Mouse (Mus musculus) intestine, embryonic 16.5 days (tissue): ENCODE measurements around the gene Insig1. TPM values are rescaled to one million over a fixed set of nuclear protein-coding genes. Genes with fewer than 3 reads are reported as not detected.

Experiments
- ATAC-seq: fragments of 200-750 bp; cut with Nextera tagmentation; 2 replicates; pipeline ENCODE4 v1.8.0; 2017; ENCODE audit warnings: moderate TSS enrichment, moderate library complexity
- H3K27ac ChIP-seq: fragments of 300-500 bp; sonication (generic); 2 replicates; pipeline ENCODE4 v1.5.1; 2014; ENCODE audit warnings: mild to moderate bottlenecking, low read length
- H3K27me3 ChIP-seq: fragments of 300-500 bp; sonication (generic); replicated peaks from 2 replicates; pipeline ENCODE4 v1.6.1; 2014; ENCODE audit warnings: low read length, control low read depth, mixed read lengths; ENCODE audit not compliant: control insufficient read depth, insufficient read depth
- H3K36me3 ChIP-seq: fragments of 300-500 bp; sonication (generic); 2 replicates; pipeline ENCODE4 v1.6.1; 2014; ENCODE audit warnings: low read length, control low read depth; ENCODE audit not compliant: control insufficient read depth, insufficient read depth
- H3K4me1 ChIP-seq: fragments of 300-500 bp; sonication (generic); 2 replicates; pipeline ENCODE4 v1.6.1; 2014; ENCODE audit warnings: low read length, control low read depth, mixed read lengths; ENCODE audit not compliant: control insufficient read depth, insufficient read depth
- H3K4me2 ChIP-seq: fragments of 300-500 bp; sonication (generic); 2 replicates; pipeline ENCODE4 v1.6.1; 2014; ENCODE audit warnings: low read depth, low read length, control low read depth
- H3K4me3 ChIP-seq: fragments of 300-500 bp; sonication (generic); 2 replicates; pipeline ENCODE4 v1.5.1; 2014; ENCODE audit warnings: mild to moderate bottlenecking, low read length
- H3K9ac ChIP-seq: fragments of 300-500 bp; sonication (generic); 2 replicates; pipeline ENCODE4 v1.6.1; 2014; ENCODE audit warnings: low read depth, low read length
- H3K9me3 ChIP-seq: fragments of 300-500 bp; sonication (generic); 2 replicates; pipeline ENCODE4 v1.6.1; 2016; ENCODE audit warnings: low read length, control low read depth; ENCODE audit not compliant: control insufficient read depth
- WGBS: fragments of 180-500 bp; shearing (Covaris S2); extraction: QIAGEN DNeasy Blood & Tissue Kit; methylation state at CpG from one replicate; pipeline ENCODE4 v1.1.7; 2014; 5-methylcytosine and 5-hydroxymethylcytosine counted together
- polyA plus RNA-seq: library from polyadenylated mRNA; unstranded; fragments of >200 nt; fragmentation: Nextera tagmentation; extraction: Ambion mirVana; gene quantifications from 2 replicates; pipeline ENCODE4 v1.2.1, GENCODE M21; 2015

The Insig1 gene
- polyA plus RNA-seq, 1 experiment from 2014 or later: 255 TPM

DNA sequence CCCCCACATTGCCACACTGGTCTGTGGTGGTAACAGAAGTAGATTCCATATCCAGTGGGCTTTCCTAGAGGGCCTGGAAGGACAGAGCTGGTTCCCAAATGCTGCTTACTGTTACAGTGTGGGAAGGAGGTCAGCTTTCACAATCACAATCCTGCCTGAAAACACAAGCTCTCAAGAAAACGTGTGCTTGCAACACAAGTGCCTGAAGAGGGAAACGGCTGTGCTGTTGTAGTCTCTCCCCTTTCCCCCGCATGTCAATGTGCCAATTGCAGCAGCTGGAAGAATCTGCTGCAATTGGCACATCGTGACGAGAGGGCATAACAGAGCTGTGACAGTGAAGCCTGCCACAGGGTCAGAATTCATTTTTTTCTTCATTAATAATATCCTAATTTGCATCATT lies 33.5 kb upstream of the Insig1 start:
- H3K4me2 ChIP-seq: no peak overlapping the region
- WGBS: 30% methylated on average over 5 of the region's 5 CpGs
- H3K4me3 ChIP-seq: no peak overlapping the region
- no peak overlapping the region for H3K9ac ChIP-seq
- H3K27me3 ChIP-seq: no peaks in the 10 kb centered on the region
- no peaks in the 10 kb centered on the region for H3K36me3 ChIP-seq
- no peak for ATAC-seq
- H3K4me1 ChIP-seq: peaks cover 20% of the 10 kb centered on the region
- H3K27ac ChIP-seq: peak overlapping the region; percentile 43
- H3K9me3 ChIP-seq: no peaks in the 10 kb centered on the region

GRCm38 (mm10) chr5:28038115-28038514 lies 33.0 kb upstream of the Insig1 start:
- Histone ChIP-seq H3K4me1 (peaks cover 22% of the 10 kb centered on the region), H3K27me3 (no peaks in the 10 kb centered on the region), H3K36me3 (no peaks in the 10 kb centered on the region), H3K9me3 (no peaks in the 10 kb centered on the region), H3K9ac (no peak overlapping the region), H3K27ac (no peak overlapping the region), H3K4me3 (no peak overlapping the region), H3K4me2 (no peak overlapping the region)
- WGBS: 11% methylated on average over 2 of the region's 2 CpGs
- ATAC-seq: peak; percentile 45

DNA sequence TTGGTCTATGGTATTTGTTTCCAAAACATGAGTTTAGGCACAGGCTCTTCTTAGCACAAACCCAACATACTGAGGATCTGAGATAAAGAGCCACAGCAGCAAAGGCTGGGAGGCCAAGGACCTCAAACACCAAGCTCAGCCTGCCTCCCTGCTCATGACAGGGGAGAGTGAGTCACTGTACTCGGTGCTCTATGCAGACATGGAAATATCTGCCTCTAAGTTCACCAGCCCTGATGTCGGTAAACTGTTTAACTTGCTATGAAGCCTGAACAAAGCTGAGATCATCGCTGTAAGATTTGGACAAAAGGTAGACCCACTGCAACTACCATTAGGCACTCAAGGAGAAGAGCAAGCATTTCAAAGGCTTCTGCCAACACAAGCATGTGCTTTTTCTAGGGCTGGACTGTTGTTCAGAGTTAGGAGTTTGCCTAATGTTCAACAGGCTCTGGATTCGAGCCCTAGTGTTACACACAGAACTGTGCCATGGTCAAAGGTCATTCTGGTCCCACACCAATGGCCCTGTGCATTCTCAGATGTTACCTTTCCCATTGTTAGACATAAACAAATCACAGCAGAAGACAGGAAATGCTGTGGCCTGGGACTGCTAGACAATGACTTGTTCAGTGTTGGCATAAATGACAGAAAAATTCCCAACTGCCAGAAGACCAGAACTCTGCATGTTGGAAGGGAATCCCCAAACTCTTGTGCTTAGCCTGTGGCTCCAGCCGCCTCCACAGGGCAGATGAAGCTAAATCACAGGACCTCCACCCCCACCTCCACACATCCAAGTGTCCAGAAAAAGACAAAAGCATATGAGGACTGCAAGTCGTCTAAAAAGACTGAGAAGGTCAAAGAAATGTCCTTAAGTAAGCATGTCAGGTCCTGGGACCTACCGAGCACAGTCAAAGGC lies 31.2 kb upstream of the Insig1 start:
- Histone ChIP-seq H3K4me1 (peaks cover 22% of the 10 kb centered on the region), H3K27ac (no peak overlapping the region), H3K27me3 (no peaks in the 10 kb centered on the region), H3K9me3 (no peaks in the 10 kb centered on the region), H3K9ac (no peak overlapping the region), H3K4me3 (no peak overlapping the region), H3K36me3 (no peaks in the 10 kb centered on the region), H3K4me2 (no peak overlapping the region)
- no peak for ATAC-seq
- 78% methylated on average over 7 of the region's 7 CpGs for WGBS

DNA sequence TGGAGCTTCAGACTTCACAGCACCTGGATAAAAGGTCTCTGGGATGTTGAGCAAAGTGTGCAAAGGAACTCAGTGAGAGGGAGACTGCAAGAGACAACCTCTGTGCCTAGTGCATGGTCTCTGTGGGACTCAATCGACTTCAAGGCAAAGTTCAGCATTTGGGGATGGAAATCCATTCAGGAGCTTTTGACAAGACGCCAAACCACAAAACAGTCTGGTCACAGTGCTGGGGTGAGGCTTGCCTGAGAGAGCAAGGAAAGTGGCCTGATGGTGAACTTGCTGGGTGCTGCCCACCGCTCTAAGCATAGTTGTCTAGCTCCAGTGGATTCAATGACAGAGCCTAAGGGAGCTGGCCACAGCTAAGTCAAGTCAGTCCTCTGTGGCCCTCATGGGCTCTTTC lies 30.4 kb upstream of the Insig1 start:
- H3K9me3 ChIP-seq: no peaks in the 10 kb centered on the region
- H3K4me1 ChIP-seq: peaks cover 22% of the 10 kb centered on the region
- no peak overlapping the region for H3K4me3 ChIP-seq
- H3K27me3 ChIP-seq: no peaks in the 10 kb centered on the region
- H3K4me2 ChIP-seq: no peak overlapping the region
- no peak overlapping the region for H3K9ac ChIP-seq
- no peak for ATAC-seq
- H3K27ac ChIP-seq: no peak overlapping the region
- WGBS: 91% methylated on average over 3 of the region's 3 CpGs
- no peaks in the 10 kb centered on the region for H3K36me3 ChIP-seq

DNA sequence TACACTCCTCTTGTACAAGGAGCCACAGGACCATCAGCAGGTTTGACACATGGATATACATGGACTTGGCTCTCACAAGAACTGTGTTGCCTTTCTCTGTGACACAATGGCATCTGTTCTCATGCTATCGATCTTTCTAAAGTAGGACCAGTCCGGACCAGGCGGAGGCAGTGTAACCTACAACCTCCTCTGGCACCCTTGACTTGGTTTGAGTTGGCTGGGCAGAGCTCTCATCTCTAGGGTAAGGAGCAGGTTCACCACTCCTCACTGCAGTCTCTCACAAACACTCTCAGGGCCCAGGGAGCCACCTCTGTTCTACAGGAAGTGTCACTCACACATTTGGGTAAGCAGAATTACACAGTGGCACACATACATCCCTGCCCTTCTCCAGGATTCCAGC lies 29.1 kb upstream of the Insig1 start:
- H3K9ac ChIP-seq: no peak overlapping the region
- no peaks in the 10 kb centered on the region for H3K27me3 ChIP-seq
- peaks cover 17% of the 10 kb centered on the region for H3K4me1 ChIP-seq
- H3K4me2 ChIP-seq: no peak overlapping the region
- no peak overlapping the region for H3K27ac ChIP-seq
- H3K4me3 ChIP-seq: no peak overlapping the region
- no peak for ATAC-seq
- no peaks in the 10 kb centered on the region for H3K9me3 ChIP-seq
- no peaks in the 10 kb centered on the region for H3K36me3 ChIP-seq
- WGBS: 93% methylated on average over 3 of the region's 3 CpGs

DNA sequence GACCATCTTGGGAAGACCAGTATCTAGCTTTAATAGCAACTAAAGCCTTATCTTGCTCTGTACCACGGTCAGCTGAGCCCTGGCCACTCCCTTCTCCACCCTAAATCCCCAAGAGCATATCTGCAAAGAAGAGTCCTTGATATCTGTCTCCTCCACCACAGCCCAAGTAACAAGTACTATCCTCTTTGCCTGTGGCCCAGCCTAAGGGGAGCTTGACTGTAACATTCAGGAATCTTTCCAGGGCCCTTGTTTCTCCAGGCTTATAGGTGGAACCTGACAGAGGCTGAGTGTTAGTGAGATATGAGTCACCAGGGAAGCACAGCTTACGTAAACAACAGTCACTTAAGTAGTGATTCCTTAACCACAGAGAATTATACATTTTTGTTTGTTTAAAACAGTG lies 28.4 kb upstream of the Insig1 start:
- no peak overlapping the region for H3K4me2 ChIP-seq
- no peak overlapping the region for H3K27ac ChIP-seq
- H3K9ac ChIP-seq: no peak overlapping the region
- no peaks in the 10 kb centered on the region for H3K36me3 ChIP-seq
- 31% methylated on average over 2 of the region's 2 CpGs for WGBS
- no peaks in the 10 kb centered on the region for H3K9me3 ChIP-seq
- H3K4me3 ChIP-seq: no peak overlapping the region
- ATAC-seq: peak; percentile 64
- peaks cover 11% of the 10 kb centered on the region for H3K4me1 ChIP-seq
- no peaks in the 10 kb centered on the region for H3K27me3 ChIP-seq

GRCm38 (mm10) chr5:28043386-28043785 lies 27.8 kb upstream of the Insig1 start:
- ATAC-seq: no peak
- H3K9ac ChIP-seq: no peak overlapping the region
- H3K4me1 ChIP-seq: peaks cover 5% of the 10 kb centered on the region
- no peaks in the 10 kb centered on the region for H3K27me3 ChIP-seq
- H3K36me3 ChIP-seq: no peaks in the 10 kb centered on the region
- no peaks in the 10 kb centered on the region for H3K9me3 ChIP-seq
- 76% methylated on average over 5 of the region's 5 CpGs for WGBS
- H3K4me3 ChIP-seq: no peak overlapping the region
- H3K4me2 ChIP-seq: no peak overlapping the region
- no peak overlapping the region for H3K27ac ChIP-seq

GRCm38 (mm10) chr5:28046966-28047365 lies 24.2 kb upstream of the Insig1 start:
- no peak overlapping the region for H3K4me2 ChIP-seq
- no peaks in the 10 kb centered on the region for H3K9me3 ChIP-seq
- no peaks in the 10 kb centered on the region for H3K27me3 ChIP-seq
- no peak overlapping the region for H3K27ac ChIP-seq
- H3K36me3 ChIP-seq: no peaks in the 10 kb centered on the region
- peaks cover 3% of the 10 kb centered on the region; the same call in 1 of the 2 replicates for H3K4me1 ChIP-seq
- WGBS: 70% methylated on average over 3 of the region's 3 CpGs
- no peak overlapping the region for H3K9ac ChIP-seq
- H3K4me3 ChIP-seq: no peak overlapping the region
- ATAC-seq: no peak

GRCm38 (mm10) chr5:28047961-28048360 lies 23.2 kb upstream of the Insig1 start:
- Histone ChIP-seq H3K9ac (no peak overlapping the region), H3K4me3 (no peak overlapping the region), H3K27me3 (no peaks in the 10 kb centered on the region), H3K36me3 (no peaks in the 10 kb centered on the region), H3K4me1 (no peaks in the 10 kb centered on the region; the same call in 1 of the 2 replicates), H3K9me3 (no peaks in the 10 kb centered on the region), H3K27ac (no peak overlapping the region), H3K4me2 (no peak overlapping the region)
- ATAC-seq: no peak
- WGBS: 85% methylated on average over 1 of the region's 1 CpGs
